Mouse (Mus musculus): ENCODE results near the gene Pigw.
"Not testable (repeated sequence)": the region's sequence is repeated elsewhere in the genome, so short reads cannot be mapped to it uniquely, and the experiment has no call there.

Gene Pigw

DNA sequence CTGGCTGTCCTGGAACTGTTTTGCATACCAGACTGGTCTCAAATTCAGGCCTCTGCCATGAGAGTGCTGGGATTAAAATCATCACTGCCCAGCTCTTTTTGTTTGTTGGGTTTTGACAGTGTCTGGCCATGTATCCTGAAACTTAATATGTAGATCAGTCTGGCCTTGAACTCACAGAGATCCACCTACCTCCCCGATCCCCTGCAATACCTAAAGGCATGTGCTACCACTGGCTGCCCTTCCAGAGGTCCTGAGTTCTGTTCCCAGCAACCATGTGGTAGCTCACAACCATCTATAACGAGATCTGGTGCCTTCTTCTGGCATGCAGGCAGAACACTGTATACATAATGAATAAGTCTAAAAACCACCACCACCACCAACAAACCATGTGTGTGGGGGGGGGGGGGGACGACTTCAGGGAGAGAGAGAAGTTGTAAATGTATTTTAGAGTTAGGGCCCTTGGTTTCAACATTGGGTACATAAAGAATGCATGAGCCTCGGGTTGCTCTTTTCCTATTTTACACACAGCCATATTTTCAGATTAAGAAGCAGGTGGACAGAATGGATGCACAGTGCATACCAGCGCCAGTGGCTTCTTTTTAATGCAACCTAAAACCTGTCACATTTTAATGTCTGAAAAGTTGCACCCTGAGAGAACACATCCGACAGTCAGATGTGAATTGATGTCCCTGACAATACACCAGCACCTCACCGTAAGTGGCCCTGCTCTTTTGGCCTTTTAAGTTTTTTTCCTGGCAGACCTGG, 896 bp downstream of the Pigw start:
- DNase-seq: no peak

DNA sequence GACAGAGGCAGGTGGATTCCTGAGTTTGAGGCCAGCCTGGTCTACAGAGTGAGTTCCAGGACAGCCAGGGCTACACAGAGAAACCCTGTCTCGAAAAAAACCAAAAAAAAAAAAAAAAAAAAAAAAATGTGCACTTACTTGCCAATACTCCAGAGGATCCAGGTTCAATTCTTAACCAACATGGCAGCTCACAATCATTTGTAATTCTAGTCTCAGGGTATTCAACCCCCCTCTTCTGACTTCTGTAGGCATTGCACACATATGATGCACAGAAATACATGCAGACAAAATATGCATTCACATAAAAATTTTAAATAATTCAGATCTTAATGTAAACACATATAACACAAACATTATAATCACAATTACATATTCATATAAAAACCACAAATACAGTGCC, 4.1 kb downstream of the Pigw start:
- not testable (repeated sequence) for DNase-seq

DNA sequence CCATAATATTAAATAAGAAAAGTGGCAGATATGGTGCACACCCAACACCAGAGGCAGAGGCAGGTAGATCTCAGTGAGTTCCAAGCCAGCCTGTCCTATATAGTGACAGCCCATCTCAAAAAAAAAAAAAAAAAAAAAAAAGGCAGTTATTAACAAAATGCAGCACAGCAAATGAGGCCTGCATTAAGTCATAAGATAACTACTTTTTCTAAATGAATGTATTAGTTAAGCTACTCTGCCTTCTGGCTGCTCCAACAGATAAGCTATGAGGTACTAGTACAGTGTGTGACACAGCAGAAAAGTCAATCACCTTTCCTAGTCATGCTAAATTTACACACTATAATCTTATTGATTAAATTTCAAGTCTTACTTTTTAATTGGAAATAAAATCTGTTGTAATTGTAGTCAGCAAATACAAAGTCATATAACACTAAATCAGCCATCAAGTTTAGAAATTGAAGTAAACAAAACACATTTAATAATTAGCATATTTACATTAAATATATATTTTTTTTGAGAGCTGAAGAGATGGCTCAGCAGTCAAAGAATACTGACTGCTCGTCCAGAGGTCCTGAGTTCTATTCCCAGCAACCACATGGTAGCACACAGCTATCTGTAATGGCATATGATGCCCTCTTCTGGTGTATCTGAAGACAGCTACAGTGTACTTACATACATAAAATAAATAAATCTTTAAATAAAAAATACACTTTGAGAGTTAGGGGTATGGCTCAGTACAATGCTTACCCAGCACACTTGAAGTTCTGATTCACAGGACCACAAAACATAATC, 6.8 kb downstream of the Pigw start:
- no peak for DNase-seq

DNA sequence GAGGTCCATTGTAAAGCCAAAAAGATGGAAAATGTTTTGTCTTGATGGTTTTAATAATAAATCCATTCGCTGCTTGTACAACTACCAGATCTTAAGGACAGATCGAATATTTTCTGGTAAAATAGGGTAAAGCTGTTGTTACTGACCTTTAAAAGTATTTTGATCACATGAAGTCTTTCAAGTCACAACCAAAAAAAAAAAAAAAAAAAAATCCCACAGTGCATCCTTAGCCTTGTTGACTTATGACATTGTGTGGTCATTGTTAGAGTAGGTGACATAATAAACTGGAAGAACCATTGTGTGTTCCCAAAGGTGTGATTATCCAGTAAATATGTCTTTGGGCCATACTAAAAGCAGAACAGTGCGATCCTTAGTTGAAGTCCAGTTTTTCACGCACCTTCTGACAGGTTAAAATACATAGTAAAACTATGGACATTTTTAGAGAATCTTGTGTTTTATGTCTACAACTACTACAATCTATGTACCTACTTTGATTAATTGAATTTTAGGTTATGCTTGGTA, 8.5 kb downstream of the Pigw start:
- DNase-seq: no peak

DNA sequence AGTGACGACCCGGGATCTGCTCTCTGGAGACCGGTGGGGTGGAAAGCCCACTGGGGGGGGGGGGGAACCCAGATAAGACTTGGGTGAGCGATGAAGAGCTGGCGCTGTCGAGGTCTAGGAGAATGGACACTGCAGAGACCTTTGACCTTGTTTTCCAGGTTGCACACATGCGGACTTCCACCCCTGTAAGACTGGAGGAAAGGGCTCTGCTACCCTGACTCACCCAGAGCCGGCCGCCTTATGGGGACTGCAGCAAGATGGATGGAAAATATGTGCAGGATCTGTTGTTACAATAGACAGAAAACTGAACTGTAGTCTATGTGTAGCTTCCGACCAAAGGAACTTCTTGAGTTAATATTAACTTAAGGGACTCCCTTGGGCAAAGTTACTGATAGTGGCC, 9.0 kb downstream of the Pigw start:
- DNase-seq: no peak

DNA sequence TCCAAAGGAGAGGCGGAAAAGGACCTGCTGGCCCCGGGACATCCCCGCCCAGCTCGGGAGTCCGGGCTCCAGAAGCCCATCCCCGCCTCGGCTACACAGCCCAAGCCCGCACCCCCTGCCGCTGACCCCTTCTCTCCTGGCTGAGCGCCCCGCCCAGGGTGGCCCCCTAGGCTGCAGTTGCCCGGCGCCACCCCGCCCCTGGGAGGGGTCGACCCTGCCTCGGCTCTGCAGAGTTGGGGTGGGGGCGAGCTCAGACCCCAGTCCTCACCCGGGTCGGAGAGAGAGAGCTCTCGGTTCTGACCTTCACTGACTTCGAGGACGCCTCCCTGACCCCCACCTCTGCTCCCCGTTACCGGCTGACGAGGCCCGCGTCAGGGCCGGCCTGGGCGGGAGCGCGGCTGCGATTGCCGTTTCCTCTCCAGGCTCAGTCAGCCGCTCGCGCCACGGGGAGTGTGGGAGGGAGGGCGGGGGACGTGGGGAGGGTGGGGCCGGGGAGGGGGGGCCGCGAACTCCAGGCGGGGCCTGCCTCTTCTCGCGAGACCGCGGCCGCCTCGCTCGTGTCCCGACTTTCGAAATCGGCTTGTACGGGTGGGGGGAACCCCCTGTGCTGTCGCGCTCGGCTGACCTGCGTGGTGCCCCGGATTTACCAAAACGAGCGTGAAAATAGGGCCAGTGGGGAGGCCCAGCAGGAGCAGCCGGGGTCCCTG, 9.6 kb downstream of the Pigw start, which contains the start of gene Ggnbp2:
TSS of gene Ggnbp2 (minus strand) at position 481 of the 707 bp plus-strand sequence.
- peak; percentile 94 to 96 for DNase-seq

DNA sequence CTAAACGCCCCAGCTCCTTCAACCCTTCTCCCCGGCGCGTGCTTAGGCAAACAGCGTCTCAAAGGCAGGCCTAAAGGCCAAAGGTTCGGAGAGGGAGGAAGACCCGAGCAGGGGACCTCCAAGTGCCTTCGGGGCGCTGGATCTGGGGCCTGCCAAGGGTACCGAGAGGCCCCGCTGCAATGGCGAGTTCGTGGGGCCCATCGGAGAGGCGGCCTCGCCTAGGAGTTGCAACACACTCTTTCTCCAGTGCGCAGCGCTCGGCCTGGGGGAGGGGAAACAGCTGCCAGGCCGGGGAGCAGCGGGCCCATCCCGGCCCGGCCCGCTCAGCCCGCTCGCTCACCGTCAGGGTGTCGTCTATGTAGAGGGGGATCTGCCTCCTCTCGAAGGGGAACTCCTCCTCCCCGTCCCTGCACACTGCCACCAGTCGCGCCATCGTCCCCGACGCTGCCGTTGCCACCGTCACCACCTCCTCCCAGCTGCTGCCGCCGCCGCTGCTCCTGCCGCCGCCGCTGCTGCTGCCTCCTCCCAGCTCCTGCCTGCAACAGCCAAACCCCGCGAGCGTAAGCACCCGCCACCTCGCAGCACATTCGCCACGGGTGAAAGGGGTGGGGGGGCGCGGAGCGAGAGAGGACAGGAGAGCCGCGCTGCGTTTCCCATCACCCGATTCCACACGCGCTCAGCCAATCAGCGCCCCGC, 10.4 kb downstream of the Pigw start:
- DNase-seq: peak; percentile 97 to 98

DNA sequence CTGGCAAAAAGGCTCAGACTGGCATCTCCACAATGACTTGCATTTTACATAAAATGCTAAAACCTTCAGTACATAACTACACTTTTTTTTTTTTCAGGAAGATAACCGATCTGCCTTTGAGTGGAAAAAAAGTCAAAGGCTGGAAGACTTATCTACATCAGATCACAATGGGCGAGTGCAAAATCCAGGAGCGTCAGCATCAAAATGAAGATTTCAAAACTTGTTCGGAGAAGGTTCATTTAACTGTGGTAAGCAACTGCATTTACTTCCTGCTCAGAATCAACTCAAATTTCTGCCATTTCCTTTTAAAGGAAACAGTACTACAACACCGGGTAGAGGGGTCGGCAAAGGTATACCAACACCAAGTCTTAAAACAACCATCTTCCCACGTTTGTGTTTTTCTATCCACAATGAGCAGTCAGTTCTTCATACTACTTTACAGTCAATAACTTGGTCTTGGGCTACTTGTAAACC, 11.3 kb downstream of the Pigw start:
- no peak for DNase-seq

DNA sequence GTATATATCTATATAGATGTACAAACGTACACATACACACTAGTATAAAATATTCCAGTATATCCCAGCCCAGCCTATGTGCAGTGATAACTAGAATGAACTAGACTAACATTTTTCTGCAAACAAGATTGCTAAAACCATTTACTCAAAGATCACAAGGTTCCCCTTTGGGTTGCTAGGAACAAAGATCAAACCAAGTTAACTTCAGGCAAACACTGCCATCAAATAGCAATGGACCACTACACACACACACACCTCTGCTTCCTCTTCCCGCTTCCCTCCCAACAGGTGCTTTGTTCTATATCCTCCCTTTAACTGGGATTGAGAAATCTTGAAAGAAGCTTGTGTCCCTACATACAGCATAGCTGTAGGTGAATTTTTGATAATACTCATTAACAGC, 12.5 kb downstream of the Pigw start:
- DNase-seq: no peak

DNA sequence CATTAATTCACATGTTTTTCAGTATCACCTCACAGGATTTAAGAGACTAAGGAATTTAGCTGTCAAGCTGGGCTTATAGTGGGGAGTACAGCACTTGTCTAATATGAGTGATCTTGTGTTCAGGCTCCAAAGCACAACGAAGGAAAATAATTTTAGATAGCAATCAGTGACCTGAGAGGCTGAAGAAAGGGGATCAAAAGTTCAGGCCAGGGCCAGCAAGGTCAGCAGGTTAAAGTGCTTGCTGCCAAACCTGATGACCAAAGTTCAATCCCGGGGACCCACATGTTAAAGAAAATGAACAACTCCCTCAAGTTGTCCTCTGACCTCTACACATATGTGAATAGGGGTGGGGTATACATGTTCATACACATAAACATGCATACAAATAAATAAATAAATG, 14.8 kb downstream of the Pigw start:
- DNase-seq: no peak

DNA sequence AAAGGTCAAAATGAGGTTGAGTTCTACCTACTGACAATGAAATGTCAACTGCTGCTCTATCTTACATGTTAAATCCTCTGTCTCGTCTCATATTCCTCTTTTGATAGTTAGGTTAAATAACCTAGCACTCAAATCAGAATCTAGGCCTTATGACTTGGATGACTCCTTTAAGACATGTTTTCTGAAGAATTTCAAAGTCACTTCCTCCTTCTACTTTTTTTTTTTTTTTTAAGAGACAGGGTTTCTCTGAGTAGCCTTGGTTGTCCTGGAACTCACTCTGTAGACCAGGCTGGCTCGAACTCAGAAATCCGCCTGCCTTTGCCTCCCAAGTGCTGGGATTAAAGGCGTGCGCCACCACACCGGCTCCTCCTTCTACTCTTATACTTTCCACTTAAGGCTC, 24.8 kb downstream of the Pigw start:
- DNase-seq: no peak

DNA sequence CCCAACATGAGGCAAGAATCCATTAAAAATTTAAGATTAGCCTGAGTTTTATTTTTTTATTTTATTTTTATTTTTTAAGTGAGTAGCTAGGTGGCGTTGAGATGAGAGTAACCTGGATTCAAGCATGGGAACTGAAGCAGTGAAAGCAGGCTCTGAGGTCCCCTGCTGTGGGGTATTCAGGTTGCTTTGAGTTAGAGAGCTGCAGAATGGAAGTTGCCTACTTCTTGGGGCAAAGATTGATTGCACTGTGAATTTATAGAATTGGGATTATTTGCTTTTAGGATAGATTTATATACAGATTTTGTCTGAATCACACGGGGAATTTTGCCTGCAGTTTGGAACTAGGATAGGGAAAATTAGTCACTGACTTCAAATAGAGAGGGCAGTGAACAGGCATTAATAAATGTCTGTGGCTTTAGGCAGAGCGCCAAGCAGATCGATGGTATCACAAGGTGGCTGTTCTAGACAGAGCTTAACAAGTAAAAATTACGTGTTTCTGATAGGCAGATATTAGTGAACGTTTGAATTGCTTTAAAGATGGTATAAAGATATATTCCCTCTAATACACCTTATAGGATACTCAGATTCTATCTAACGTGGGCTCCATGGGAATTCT, 32.5 kb downstream of the Pigw start:
- DNase-seq: no peak

DNA sequence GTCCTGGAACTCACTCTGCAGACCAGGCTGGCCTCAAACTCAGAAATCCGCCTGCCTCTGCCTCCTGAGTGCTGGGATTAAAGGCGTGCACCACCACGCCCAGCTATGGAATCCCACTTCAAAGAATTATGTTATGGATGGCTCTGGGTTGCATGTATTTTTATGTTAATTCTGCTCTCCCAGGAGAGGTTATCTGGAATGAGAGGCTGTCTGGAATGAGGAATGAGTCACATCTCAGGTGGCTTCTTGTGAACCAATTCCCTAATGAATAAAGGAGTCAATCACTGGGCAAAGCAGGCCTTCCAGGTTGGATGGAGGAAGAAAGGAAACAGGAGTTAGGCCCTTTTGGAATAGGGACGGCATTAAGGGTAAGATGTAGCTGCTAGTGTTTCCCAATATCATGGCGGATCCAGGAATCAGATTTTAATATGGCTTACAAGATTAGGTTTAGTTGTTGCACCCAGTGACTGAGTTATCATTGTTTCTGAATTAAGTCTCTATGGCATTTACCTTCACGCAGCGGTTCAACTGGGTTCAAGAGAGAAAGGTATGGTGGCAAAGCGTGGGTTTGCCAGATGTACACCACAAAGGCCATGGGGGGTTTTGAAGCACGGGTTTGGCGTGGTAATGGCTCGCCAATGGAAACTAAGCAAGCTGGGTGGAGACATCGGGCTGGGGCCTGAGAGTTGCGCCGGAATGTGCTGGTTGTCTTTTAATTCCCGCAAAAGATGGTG, 33.2 kb downstream of the Pigw start:
- no peak for DNase-seq

DNA sequence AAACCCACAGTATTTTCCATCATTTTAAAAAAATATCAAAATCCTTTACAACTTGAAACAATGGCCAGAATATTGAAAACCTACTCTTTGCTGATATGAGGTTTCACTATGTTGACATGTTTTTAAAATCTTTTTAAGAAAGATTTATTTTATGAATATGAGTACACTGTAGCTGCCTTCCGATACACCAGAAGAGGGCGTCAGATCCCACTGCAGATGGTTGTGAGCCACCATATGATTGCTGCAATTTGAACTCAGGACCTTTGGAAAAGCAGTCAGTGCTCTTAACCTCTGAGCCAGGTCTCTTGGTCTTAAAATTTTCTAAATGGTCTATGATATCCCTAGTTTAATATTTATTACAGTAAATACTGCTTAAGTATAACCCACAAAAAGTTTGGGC, 40.8 kb downstream of the Pigw start:
- DNase-seq: no peak

DNA sequence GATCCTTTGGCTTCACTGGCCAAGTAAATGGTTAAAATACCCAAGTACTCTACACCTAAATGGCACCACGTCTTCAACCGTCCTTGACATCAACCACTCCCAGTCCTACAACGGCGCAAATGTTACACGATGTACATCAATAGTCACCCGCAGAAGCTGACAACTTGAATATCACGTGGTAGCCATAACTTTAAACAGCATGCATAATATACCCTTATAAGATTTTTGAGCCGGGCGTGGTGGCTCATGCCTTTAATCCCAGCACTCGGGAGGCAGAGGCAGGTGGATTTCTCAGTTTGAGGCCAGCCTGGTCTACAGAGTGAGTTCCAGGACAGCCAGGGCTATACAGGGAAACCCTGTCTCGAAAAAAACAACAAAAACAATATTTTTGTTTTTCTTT, 50.6 kb downstream of the Pigw start:
- not testable (repeated sequence) for DNase-seq

DNA sequence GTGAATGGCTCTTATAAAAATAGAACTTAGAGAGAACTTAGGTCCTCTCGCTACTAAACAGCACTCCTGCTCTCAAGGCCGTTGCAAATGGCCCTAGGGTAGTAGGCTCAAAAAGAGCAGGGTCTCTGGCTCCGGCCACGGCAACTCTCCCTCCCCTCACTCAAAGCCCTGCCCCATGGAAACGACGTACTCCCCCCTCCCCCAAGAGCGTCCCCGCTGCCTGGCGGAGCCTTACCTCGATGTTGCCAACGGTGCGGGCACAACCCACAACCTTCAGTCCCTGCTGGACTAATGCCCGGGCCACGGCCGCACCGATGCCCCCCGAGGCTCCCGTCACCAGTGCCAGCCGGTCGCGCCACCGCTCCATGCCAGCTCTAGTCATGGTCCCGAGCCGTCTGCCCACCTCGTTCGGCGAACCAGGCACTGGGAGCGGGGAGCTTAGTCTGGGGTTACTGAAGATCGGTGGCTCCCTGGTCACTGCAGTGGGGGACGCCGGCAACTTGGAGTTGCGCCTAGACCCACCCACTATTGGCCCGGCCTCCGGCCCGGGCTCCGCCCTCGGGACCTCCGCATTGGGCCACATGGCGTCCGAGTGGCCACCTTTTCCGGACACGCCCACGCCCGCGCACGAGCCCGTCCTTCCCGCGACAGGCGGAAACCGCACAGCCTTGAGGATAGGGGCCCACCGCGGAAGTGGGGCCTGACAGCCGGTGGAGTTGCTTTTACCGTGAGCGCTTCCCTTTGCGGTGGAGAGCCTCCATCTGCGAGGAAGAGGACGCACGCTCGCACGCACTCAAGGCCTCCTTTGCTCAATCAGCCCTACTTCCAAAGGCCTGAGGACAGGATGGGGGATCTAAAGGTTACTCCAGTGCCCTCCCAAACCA, 51.3 kb downstream of the Pigw start, which contains the start of gene Dhrs11:
TSS of gene Dhrs11 (minus strand) at position 479 of the 884 bp plus-strand sequence.
- peak; percentile 96 to 97 for DNase-seq

DNA sequence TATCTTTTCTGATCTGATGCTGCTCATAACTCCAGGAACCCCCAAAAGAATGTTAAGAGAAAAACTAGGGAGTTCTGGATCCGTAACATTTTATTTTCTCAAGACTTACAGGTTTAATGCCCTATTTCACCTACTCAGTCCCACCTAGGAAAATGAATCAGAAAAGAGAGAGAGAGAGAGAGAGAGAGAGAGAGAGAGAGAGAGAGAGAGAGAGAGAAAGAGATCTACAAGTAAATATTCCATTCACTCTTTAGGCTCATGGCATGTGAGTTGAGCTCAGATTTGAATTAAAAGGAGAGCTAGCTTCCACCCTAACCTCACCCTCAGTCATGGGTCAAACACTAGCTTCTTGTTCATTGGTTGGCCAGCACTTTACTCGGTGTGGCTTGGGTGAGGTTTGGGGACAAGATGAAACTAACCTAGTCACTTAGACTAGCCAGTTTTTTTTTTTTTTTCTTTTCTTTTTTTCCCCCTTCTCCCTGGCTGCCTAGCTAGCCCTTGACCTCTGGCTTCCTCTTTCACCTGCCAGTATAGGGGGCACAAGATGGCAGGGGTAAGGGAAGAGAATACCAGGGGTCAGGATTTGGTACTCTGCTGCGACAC, 52.1 kb downstream of the Pigw start:
- DNase-seq: no peak

DNA sequence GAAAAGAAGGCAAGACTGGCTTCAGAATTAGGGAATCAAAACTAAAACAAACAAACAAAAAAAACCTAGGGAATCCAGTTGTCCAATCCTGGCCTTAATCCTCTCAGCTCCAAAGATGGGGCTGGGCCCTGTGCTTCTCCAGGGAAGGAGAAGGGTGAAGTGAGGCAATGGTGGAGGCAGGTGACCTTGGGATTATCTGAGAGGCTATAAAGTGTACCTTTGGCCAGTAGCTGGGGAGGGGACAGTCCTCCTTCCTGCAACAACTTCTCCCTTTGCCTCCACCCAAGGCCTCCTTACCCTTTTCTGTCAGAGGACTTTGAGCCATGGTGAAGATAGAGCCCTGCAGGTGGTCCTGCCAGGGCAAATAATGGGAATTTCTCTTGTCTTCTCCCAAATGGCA, 52.6 kb downstream of the Pigw start:
- no peak for DNase-seq
